Mouse (Mus musculus): ENCODE results near the gene Slc25a29.
"Not testable (repeated sequence)": the region's sequence is repeated elsewhere in the genome, so short reads cannot be mapped to it uniquely, and the experiment has no call there.

Gene Slc25a29

GRCm38 (mm10) chr12:108835840-108836409, at the start of gene Slc25a29, which contains the start of gene Slc25a47:
TSS of gene Slc25a29 (minus strand) at chr12:108835883.
TSS of gene Slc25a47 (plus strand) at chr12:108836046.
- peak; percentile 93 to 96 for DNase-seq (ENCODE audit: low spot score in 2 of 2)

GRCm38 (mm10) chr12:108882776-108883175, 47.1 kb upstream of the Slc25a29 start:
- no peak for DNase-seq (ENCODE audit: low spot score in 2 of 2)

GRCm38 (mm10) chr12:108881192-108881591, 45.5 kb upstream of the Slc25a29 start:
- DNase-seq (ENCODE audit: low spot score in 2 of 2): no peak

- DNase-seq (ENCODE audit: low spot score in 2 of 2): no peak
Measured at GRCm38 (mm10) chr12:108880606-108881005, 44.9 kb upstream of the Slc25a29 start.

GRCm38 (mm10) chr12:108879138-108879537, 43.5 kb upstream of the Slc25a29 start:
- no peak for DNase-seq (ENCODE audit: low spot score in 2 of 2)

GRCm38 (mm10) chr12:108873122-108873521, 37.4 kb upstream of the Slc25a29 start:
- no peak for DNase-seq (ENCODE audit: low spot score in 2 of 2)

GRCm38 (mm10) chr12:108869575-108869974, 33.9 kb upstream of the Slc25a29 start:
- DNase-seq (ENCODE audit: low spot score in 2 of 2): no peak

- no peak for DNase-seq (ENCODE audit: low spot score in 2 of 2)
Measured at GRCm38 (mm10) chr12:108865007-108865494, 29.4 kb upstream of the Slc25a29 start.

GRCm38 (mm10) chr12:108858486-108858885, 22.8 kb upstream of the Slc25a29 start:
- DNase-seq (ENCODE audit: low spot score in 2 of 2): no peak

GRCm38 (mm10) chr12:108857589-108858184, 22.0 kb upstream of the Slc25a29 start:
- DNase-seq (ENCODE audit: low spot score in 2 of 2): peak in 1 of 2 experiments; percentile 22

GRCm38 (mm10) chr12:108857109-108857508, 21.4 kb upstream of the Slc25a29 start:
- DNase-seq (ENCODE audit: low spot score in 2 of 2): no peak

- DNase-seq (ENCODE audit: low spot score in 2 of 2): no peak
Measured at GRCm38 (mm10) chr12:108856186-108856585, 20.5 kb upstream of the Slc25a29 start.

- no peak for DNase-seq (ENCODE audit: low spot score in 2 of 2)
Measured at GRCm38 (mm10) chr12:108855081-108855480, 19.4 kb upstream of the Slc25a29 start.

GRCm38 (mm10) chr12:108852822-108853221, 17.1 kb upstream of the Slc25a29 start:
- DNase-seq (ENCODE audit: low spot score in 2 of 2): no peak

GRCm38 (mm10) chr12:108850886-108851285, 15.2 kb upstream of the Slc25a29 start:
- no peak for DNase-seq (ENCODE audit: low spot score in 2 of 2)

- DNase-seq (ENCODE audit: low spot score in 2 of 2): no peak
Measured at GRCm38 (mm10) chr12:108850129-108850528, 14.4 kb upstream of the Slc25a29 start.

GRCm38 (mm10) chr12:108849488-108850022, 13.9 kb upstream of the Slc25a29 start:
- no peak for DNase-seq (ENCODE audit: low spot score in 2 of 2)

GRCm38 (mm10) chr12:108848033-108848432, 12.3 kb upstream of the Slc25a29 start:
- DNase-seq (ENCODE audit: low spot score in 2 of 2): not testable (repeated sequence)

- no peak for DNase-seq (ENCODE audit: low spot score in 2 of 2)
Measured at GRCm38 (mm10) chr12:108842663-108843062, 7.0 kb upstream of the Slc25a29 start.

- DNase-seq (ENCODE audit: low spot score in 2 of 2): peak; percentile 31 to 70
Measured at GRCm38 (mm10) chr12:108841181-108841580, 5.5 kb upstream of the Slc25a29 start.

GRCm38 (mm10) chr12:108836722-108837121, 1.0 kb upstream of the Slc25a29 start:
- DNase-seq (ENCODE audit: low spot score in 2 of 2): no peak

GRCm38 (mm10) chr12:108835208-108835839, 359 bp downstream of the Slc25a29 start:
- DNase-seq (ENCODE audit: low spot score in 2 of 2): peak in 1 of 2 experiments; percentile 14

GRCm38 (mm10) chr12:108834786-108835185, 897 bp downstream of the Slc25a29 start:
- DNase-seq (ENCODE audit: low spot score in 2 of 2): no peak

All from urinary bladder, adult 18-20 months (tissue).